Mouse (Mus musculus) hematopoietic multipotent progenitor cell, adult 10-12 weeks (in vitro differentiated cells): ENCODE measurements around the gene Fam174b. TPM values are rescaled to one million over a fixed set of nuclear protein-coding genes. Genes with fewer than 3 reads are reported as not detected.

Experiments used
- polyA plus RNA-seq: library from polyadenylated mRNA; stranded (reverse); fragments of >175 nt; gene quantifications from 2 replicates; pipeline ENCODE4 v1.2.3, GENCODE M21; 2012; ENCODE audit warnings: low replicate concordance

Fam174b gene
- 0.95 and 3.7 TPM in 2 replicates for polyA plus RNA-seq

GRCm38 (mm10) chr7:73740111-73741035 is at the start of gene Fam174b:
Gene Fam174b, plus strand, starts transcription at chr7:73740302.

Other genes starting within 250 kb of the Fam174b start
- gene Chd2, start 198.5 kb upstream of the Fam174b start, polyA plus RNA-seq, result 72.4 and 150 TPM in 2 replicates